Mouse (Mus musculus): ENCODE data around the gene Plekhm2. TPM values are rescaled to one million over a fixed set of nuclear protein-coding genes. Genes with fewer than 3 reads are reported as not detected.

The Plekhm2 gene
- polyA plus RNA-seq, 1 experiment from 2014 or later, result 4.6 TPM

GRCm38 (mm10) chr4:141671389-141671788 is 6.7 kb upstream of the Plekhm2 start:
- no peak overlapping the region; the same call in 1 of the 2 replicates for H3K27ac ChIP-seq (ENCODE audit: low read length)
- no peak overlapping the region for H3K4me3 ChIP-seq (ENCODE audit: low read depth, low read length)
- ATAC-seq (ENCODE audit: insufficient number of reproducible peaks, insufficient read depth, low FRiP score, low read depth), result no peak
- no peak overlapping the region for H3K9ac ChIP-seq (replicated peaks; ENCODE audit: low read depth, low read length)
- WGBS, result 55% methylated on average over 4 of the region's 4 CpGs
- H3K36me3 ChIP-seq (ENCODE audit: control insufficient read depth, insufficient read depth, low read length), result no peaks in the 10 kb centered on the region
- no peak overlapping the region for H3K4me2 ChIP-seq (replicated peaks; ENCODE audit: low read depth, low read length)
- no peaks in the 10 kb centered on the region for H3K4me1 ChIP-seq (ENCODE audit: control insufficient read depth, insufficient read depth, low read length)
- no peaks in the 10 kb centered on the region for H3K9me3 ChIP-seq (ENCODE audit: control insufficient read depth, low read depth, low read length)
- no peaks in the 10 kb centered on the region for H3K27me3 ChIP-seq (ENCODE audit: control insufficient read depth, insufficient read depth, low read length)

GRCm38 (mm10) chr4:141669898-141670712 is 5.4 kb upstream of the Plekhm2 start:
- 83% methylated on average over 18 of the region's 18 CpGs for WGBS
- no peaks in the 10 kb centered on the region for H3K27me3 ChIP-seq (ENCODE audit: control insufficient read depth, insufficient read depth, low read length)
- ATAC-seq (ENCODE audit: insufficient number of reproducible peaks, insufficient read depth, low FRiP score, low read depth), result no peak
- H3K36me3 ChIP-seq (ENCODE audit: control insufficient read depth, insufficient read depth, low read length), result no peaks in the 10 kb centered on the region
- no peak overlapping the region for H3K4me2 ChIP-seq (replicated peaks; ENCODE audit: low read depth, low read length)
- no peak overlapping the region for H3K27ac ChIP-seq (ENCODE audit: low read length)
- H3K9ac ChIP-seq (replicated peaks; ENCODE audit: low read depth, low read length), result no peak overlapping the region
- H3K9me3 ChIP-seq (ENCODE audit: control insufficient read depth, low read depth, low read length), result no peaks in the 10 kb centered on the region
- no peaks in the 10 kb centered on the region for H3K4me1 ChIP-seq (ENCODE audit: control insufficient read depth, insufficient read depth, low read length)
- H3K4me3 ChIP-seq (ENCODE audit: low read depth, low read length), result no peak overlapping the region

- Histone ChIP-seq H3K4me1 (ENCODE audit: control insufficient read depth, insufficient read depth, low read length) (peaks cover 14% of the 10 kb centered on the region), H3K4me3 (ENCODE audit: low read depth, low read length) (peak overlapping the region; percentile 86), H3K9ac (replicated peaks; ENCODE audit: low read depth, low read length) (peak overlapping the region; percentile 95), H3K27me3 (ENCODE audit: control insufficient read depth, insufficient read depth, low read length) (no peaks in the 10 kb centered on the region), H3K9me3 (ENCODE audit: control insufficient read depth, low read depth, low read length) (no peaks in the 10 kb centered on the region), H3K36me3 (ENCODE audit: control insufficient read depth, insufficient read depth, low read length) (peaks cover 13% of the 10 kb centered on the region), H3K27ac (ENCODE audit: low read length) (peak overlapping the region; percentile 55), H3K4me2 (replicated peaks; ENCODE audit: low read depth, low read length) (peak overlapping the region; percentile 94)
- 2% methylated on average over 55 of the region's 60 CpGs for WGBS
- ATAC-seq (ENCODE audit: insufficient number of reproducible peaks, insufficient read depth, low FRiP score, low read depth), result peak; percentile 82; the same call in 1 of the 2 replicates
These were observed 521 bp downstream of the Plekhm2 start for GRCm38 (mm10) chr4:141664011-141664745.

- H3K36me3 ChIP-seq (ENCODE audit: control insufficient read depth, insufficient read depth, low read length), result peaks cover 13% of the 10 kb centered on the region
- H3K4me3 ChIP-seq (ENCODE audit: low read depth, low read length), result peak overlapping the region; percentile 86
- 3% methylated on average over 47 of the region's 47 CpGs for WGBS
- peaks cover 14% of the 10 kb centered on the region for H3K4me1 ChIP-seq (ENCODE audit: control insufficient read depth, insufficient read depth, low read length)
- no peaks in the 10 kb centered on the region for H3K9me3 ChIP-seq (ENCODE audit: control insufficient read depth, low read depth, low read length)
- ATAC-seq (ENCODE audit: insufficient number of reproducible peaks, insufficient read depth, low FRiP score, low read depth), result peak; percentile 15; the same call in 1 of the 2 replicates
- no peaks in the 10 kb centered on the region for H3K27me3 ChIP-seq (ENCODE audit: control insufficient read depth, insufficient read depth, low read length)
- peak overlapping the region; percentile 95 for H3K9ac ChIP-seq (replicated peaks; ENCODE audit: low read depth, low read length)
- H3K4me2 ChIP-seq (replicated peaks; ENCODE audit: low read depth, low read length), result peak overlapping the region; percentile 94
- H3K27ac ChIP-seq (ENCODE audit: low read length), result peak overlapping the region; percentile 27; the same call in 1 of the 2 replicates
These were observed 1.4 kb downstream of the Plekhm2 start for GRCm38 (mm10) chr4:141663122-141663931.

GRCm38 (mm10) chr4:141660884-141661283 is 3.8 kb downstream of the Plekhm2 start:
- WGBS, result 91% methylated on average over 11 of the region's 11 CpGs
- no peaks in the 10 kb centered on the region for H3K9me3 ChIP-seq (ENCODE audit: control insufficient read depth, low read depth, low read length)
- H3K9ac ChIP-seq (replicated peaks; ENCODE audit: low read depth, low read length), result no peak overlapping the region
- H3K27ac ChIP-seq (ENCODE audit: low read length), result no peak overlapping the region
- peaks cover 13% of the 10 kb centered on the region for H3K36me3 ChIP-seq (ENCODE audit: control insufficient read depth, insufficient read depth, low read length)
- no peak for ATAC-seq (ENCODE audit: insufficient number of reproducible peaks, insufficient read depth, low FRiP score, low read depth)
- no peaks in the 10 kb centered on the region for H3K27me3 ChIP-seq (ENCODE audit: control insufficient read depth, insufficient read depth, low read length)
- H3K4me3 ChIP-seq (ENCODE audit: low read depth, low read length), result no peak overlapping the region
- no peak overlapping the region for H3K4me2 ChIP-seq (replicated peaks; ENCODE audit: low read depth, low read length)
- peaks cover 14% of the 10 kb centered on the region for H3K4me1 ChIP-seq (ENCODE audit: control insufficient read depth, insufficient read depth, low read length)

- Histone ChIP-seq H3K4me3 (ENCODE audit: low read depth, low read length) (no peak overlapping the region), H3K9me3 (ENCODE audit: control insufficient read depth, low read depth, low read length) (no peaks in the 10 kb centered on the region), H3K36me3 (ENCODE audit: control insufficient read depth, insufficient read depth, low read length) (peaks cover 13% of the 10 kb centered on the region), H3K4me1 (ENCODE audit: control insufficient read depth, insufficient read depth, low read length) (peaks cover 10% of the 10 kb centered on the region), H3K27me3 (ENCODE audit: control insufficient read depth, insufficient read depth, low read length) (no peaks in the 10 kb centered on the region), H3K4me2 (replicated peaks; ENCODE audit: low read depth, low read length) (no peak overlapping the region), H3K9ac (replicated peaks; ENCODE audit: low read depth, low read length) (no peak overlapping the region), H3K27ac (ENCODE audit: low read length) (no peak overlapping the region)
- ATAC-seq (ENCODE audit: insufficient number of reproducible peaks, insufficient read depth, low FRiP score, low read depth), result no peak
- 58% methylated on average over 4 of the region's 4 CpGs for WGBS
These were observed 5.0 kb downstream of the Plekhm2 start for GRCm38 (mm10) chr4:141659739-141660138.

GRCm38 (mm10) chr4:141658846-141659484 is 5.7 kb downstream of the Plekhm2 start:
- Histone ChIP-seq H3K4me3 (ENCODE audit: low read depth, low read length) (no peak overlapping the region), H3K9ac (replicated peaks; ENCODE audit: low read depth, low read length) (no peak overlapping the region), H3K4me2 (replicated peaks; ENCODE audit: low read depth, low read length) (no peak overlapping the region), H3K9me3 (ENCODE audit: control insufficient read depth, low read depth, low read length) (no peaks in the 10 kb centered on the region), H3K4me1 (ENCODE audit: control insufficient read depth, insufficient read depth, low read length) (peaks cover 6% of the 10 kb centered on the region; the same call in 1 of the 2 replicates), H3K36me3 (ENCODE audit: control insufficient read depth, insufficient read depth, low read length) (peaks cover 13% of the 10 kb centered on the region), H3K27ac (ENCODE audit: low read length) (no peak overlapping the region), H3K27me3 (ENCODE audit: control insufficient read depth, insufficient read depth, low read length) (no peaks in the 10 kb centered on the region)
- no peak for ATAC-seq (ENCODE audit: insufficient number of reproducible peaks, insufficient read depth, low FRiP score, low read depth)
- 92% methylated on average over 6 of the region's 6 CpGs for WGBS

- H3K9ac ChIP-seq (replicated peaks; ENCODE audit: low read depth, low read length), result no peak overlapping the region
- no peaks in the 10 kb centered on the region for H3K4me1 ChIP-seq (ENCODE audit: control insufficient read depth, insufficient read depth, low read length)
- no peaks in the 10 kb centered on the region for H3K9me3 ChIP-seq (ENCODE audit: control insufficient read depth, low read depth, low read length)
- H3K4me3 ChIP-seq (ENCODE audit: low read depth, low read length), result no peak overlapping the region
- no peaks in the 10 kb centered on the region for H3K27me3 ChIP-seq (ENCODE audit: control insufficient read depth, insufficient read depth, low read length)
- no peak for ATAC-seq (ENCODE audit: insufficient number of reproducible peaks, insufficient read depth, low FRiP score, low read depth)
- WGBS, result 80% methylated on average over 8 of the region's 8 CpGs
- no peak overlapping the region for H3K4me2 ChIP-seq (replicated peaks; ENCODE audit: low read depth, low read length)
- no peak overlapping the region for H3K27ac ChIP-seq (ENCODE audit: low read length)
- H3K36me3 ChIP-seq (ENCODE audit: control insufficient read depth, insufficient read depth, low read length), result peaks cover 14% of the 10 kb centered on the region
These were observed 7.8 kb downstream of the Plekhm2 start for GRCm38 (mm10) chr4:141656932-141657331.
